Mouse (Mus musculus): Measurements from ENCODE around the gene Ulk4.

GRCm38 (mm10) chr9:121101516-121101915 is 175.5 kb downstream of the Ulk4 start:
- TF ChIP-seq EP300 (IDR thresholded peaks at IDR 0.05; ENCODE audit: low read depth): no peak
- TF ChIP-seq CTCF (IDR thresholded peaks at IDR 0.05; ENCODE audit: low read depth): no peak
